Mouse (Mus musculus) E14TG2a.4 (cell line): ENCODE results near the gene Gm45717.

Experiments used
- H3K27me3 ChIP-seq: 2 replicates; pipeline ENCODE4 v1.6.1; 2014; ENCODE audit warnings: low read length, control low read depth; ENCODE audit not compliant: insufficient read depth
- H3K36me3 ChIP-seq: 2 replicates; pipeline ENCODE4 v1.6.1; 2014; ENCODE audit warnings: low read length, control low read depth; ENCODE audit not compliant: insufficient read depth
- H3K4me1 ChIP-seq: replicated peaks from 2 replicates; pipeline ENCODE4 v1.6.1; 2014; ENCODE audit warnings: low read depth, low read length, control low read depth
- H3K4me3 ChIP-seq: replicated peaks from 2 replicates; pipeline ENCODE4 v1.5.1; 2014; ENCODE audit warnings: mild to moderate bottlenecking, low read length
- H3K9me3 ChIP-seq: 2 replicates; pipeline ENCODE4 v1.6.1; 2014; ENCODE audit warnings: low read length, control low read depth
- CTCF ChIP-seq: conservative IDR thresholded peaks from 2 replicates; pipeline ENCODE4 v1.5.1; 2014; ENCODE audit warnings: low read length
- NANOG ChIP-seq: IDR thresholded peaks from 2 replicates; pipeline ENCODE4 v1.6.1; 2014; ENCODE audit warnings: borderline replicate concordance, low read length, mixed read lengths
- POU5F1 ChIP-seq: IDR thresholded peaks from 2 replicates; pipeline ENCODE4 v1.6.1; 2014; ENCODE audit warnings: low read length, borderline replicate concordance

Gm45717 gene

DNA sequence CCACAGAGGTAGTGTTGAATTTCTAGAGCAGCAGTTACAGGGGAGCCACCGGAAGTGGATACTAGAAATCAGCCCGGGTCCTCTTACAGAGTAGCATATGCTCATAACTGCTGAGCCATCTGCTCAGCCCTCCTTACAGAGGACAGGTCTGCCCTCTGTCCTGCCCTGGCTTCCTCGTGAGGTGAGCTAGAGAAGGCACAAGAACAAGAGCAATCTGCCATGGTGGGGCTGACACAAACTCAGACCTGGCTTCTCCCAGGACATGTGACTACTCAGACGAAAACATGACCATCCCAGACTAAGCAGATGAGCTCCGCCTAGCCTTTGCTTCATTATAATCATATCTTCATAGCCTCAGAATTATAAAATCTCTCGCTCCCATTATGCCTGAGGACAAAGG lies 4.0 kb downstream of the Gm45717 start:
- TF ChIP-seq CTCF (no peak), NANOG (no peak), POU5F1 (no peak)
- Histone ChIP-seq H3K4me3 (peak overlapping the region; percentile 93), H3K9me3 (no peaks in the 10 kb centered on the region), H3K4me1 (peaks cover 84% of the 10 kb centered on the region), H3K36me3 (peaks cover 80% of the 10 kb centered on the region), H3K27me3 (no peaks in the 10 kb centered on the region)

DNA sequence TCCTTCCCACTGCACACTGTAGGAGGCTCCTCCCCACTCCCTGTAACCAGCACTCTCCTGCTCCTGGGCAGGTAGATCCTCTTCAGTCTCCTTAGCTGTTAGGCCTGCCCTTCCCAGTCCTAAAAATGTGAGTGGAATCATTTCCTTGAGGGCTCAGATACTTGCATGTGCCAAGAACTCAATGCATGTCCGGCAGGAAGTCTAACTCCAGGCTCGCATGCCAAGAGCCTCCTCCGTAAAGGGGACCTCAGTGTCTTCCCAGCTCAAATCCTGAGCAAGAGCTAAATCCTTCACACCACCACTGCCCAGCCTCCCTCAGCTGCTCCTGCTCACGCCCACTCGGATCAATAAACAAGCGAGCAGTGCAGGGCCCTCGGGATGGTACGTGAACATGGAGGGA lies 4.7 kb downstream of the Gm45717 start:
- peak overlapping the region; percentile 93 for H3K4me3 ChIP-seq
- H3K4me1 ChIP-seq: peaks cover 84% of the 10 kb centered on the region
- peaks cover 87% of the 10 kb centered on the region for H3K36me3 ChIP-seq
- no peaks in the 10 kb centered on the region for H3K9me3 ChIP-seq
- TF ChIP-seq CTCF (no peak), NANOG (no peak), POU5F1 (no peak)
- H3K27me3 ChIP-seq: no peaks in the 10 kb centered on the region

DNA sequence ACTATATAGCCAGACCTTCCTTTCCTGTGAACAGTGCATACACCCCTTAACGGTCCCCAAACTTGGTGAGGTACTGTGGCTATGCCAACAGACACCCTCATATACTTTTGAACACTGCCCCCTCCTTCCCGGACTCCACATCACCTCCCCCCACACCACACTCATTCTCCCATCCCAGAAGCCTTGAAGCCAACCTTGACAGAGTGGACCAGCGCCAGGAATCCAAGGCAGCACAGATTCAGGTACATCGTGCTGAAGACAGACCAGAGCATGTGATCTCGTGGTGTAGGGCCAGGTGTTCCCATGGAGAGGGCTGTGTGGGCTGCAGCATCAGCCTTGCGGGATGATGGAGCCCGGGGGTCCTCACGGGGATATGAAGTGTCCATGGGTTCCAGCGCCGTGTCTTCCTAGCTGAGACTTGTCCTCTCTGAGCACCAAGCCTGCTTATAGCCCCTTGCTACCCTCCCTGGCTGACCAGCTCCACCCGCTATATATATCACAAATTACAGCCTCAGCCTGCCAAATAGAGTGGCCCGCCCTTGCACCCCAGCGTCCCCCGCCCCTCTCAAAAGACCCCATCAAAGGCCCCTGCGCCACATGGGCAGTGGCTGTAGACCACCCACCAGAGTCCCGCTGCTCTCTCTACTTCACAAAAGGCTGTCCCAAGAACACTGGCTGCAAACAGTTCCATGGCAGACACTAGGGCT lies 5.8 kb downstream of the Gm45717 start, which contains the start of gene Ifitm5:
TSS of gene Ifitm5 (minus strand) at position 468 of the 707 bp plus-strand sequence.
- H3K4me1 ChIP-seq: peaks cover 89% of the 10 kb centered on the region
- no peak for TF ChIP-seq CTCF
- no peak for TF ChIP-seq POU5F1
- TF ChIP-seq NANOG: no peak
- peaks cover 97% of the 10 kb centered on the region for H3K36me3 ChIP-seq
- peak within 1 kb of the TSS; percentile 93 for H3K4me3 ChIP-seq
- H3K9me3 ChIP-seq: no peaks in the 10 kb centered on the region
- H3K27me3 ChIP-seq: no peaks in the 10 kb centered on the region

DNA sequence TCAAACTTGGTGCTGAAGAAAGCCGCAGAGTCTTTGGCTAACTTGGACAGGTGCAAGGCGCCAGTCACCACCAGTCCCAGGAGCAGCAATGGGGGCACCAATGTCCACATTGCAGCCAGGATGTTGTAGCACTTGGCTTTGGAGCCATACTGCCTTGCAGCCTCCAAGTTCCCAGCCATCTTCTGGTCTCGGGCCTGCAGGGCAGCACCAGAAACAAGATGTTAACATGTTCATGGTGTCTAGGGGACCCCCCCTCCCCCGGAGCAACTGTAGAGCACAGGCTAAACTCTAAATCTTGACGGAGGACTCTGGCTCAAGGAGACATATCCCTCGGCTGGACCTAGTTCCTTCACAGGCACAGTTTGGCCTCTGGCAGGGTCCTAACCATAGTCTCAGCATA lies 6.5 kb downstream of the Gm45717 start:
- TF ChIP-seq NANOG (no peak), CTCF (no peak)
- Histone ChIP-seq H3K4me3 (no peak overlapping the region), H3K36me3 (peaks cover 98% of the 10 kb centered on the region), H3K4me1 (peaks cover 90% of the 10 kb centered on the region), H3K9me3 (no peaks in the 10 kb centered on the region), H3K27me3 (no peaks in the 10 kb centered on the region)

DNA sequence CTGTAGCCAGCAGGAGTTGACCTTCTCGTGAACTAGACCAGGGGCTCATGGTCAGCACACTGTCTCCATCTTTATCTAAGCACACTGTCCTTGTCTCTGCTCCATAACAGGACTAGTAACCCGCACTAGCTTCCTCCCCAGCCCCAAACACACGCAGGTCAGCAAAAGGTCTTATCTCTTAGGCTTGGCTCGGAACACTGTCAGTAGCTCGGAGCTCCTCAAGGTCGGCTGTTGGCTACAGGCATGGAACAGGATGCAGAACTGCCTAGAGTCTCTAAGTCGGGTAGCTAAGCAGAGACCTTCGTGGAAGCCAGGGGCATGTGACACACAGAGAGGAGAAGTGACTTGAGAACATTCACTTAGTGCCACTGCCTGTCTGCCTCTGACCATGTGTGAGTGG lies 7.6 kb downstream of the Gm45717 start:
- Histone ChIP-seq H3K27me3 (no peaks in the 10 kb centered on the region), H3K36me3 (peaks cover 98% of the 10 kb centered on the region), H3K4me1 (peaks cover 90% of the 10 kb centered on the region), H3K4me3 (no peak overlapping the region), H3K9me3 (no peaks in the 10 kb centered on the region)
- TF ChIP-seq NANOG (no peak), CTCF (no peak), POU5F1 (no peak)

DNA sequence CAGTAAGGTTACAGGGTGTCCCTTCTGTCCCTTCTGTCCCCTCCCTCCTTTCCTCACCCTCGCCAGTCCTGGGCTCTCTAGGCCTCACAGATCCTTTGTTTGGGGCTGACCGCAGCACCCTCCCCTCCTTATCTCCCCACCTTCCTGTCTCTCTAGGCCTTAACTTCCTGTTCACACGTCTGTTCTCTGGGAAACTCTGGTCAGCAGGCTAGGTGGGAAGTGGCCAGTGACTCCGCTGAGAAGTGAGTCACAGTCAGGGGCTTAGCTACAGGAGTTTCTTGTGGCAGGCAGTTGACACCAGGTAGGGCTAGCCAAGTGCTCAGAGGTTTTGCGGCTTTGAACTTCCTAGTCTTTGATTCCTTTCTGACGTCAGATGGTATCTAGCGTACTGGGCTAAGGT lies 8.8 kb downstream of the Gm45717 start:
- Histone ChIP-seq H3K36me3 (peaks cover 91% of the 10 kb centered on the region), H3K4me1 (peaks cover 90% of the 10 kb centered on the region), H3K4me3 (no peak overlapping the region), H3K9me3 (no peaks in the 10 kb centered on the region), H3K27me3 (no peaks in the 10 kb centered on the region)
- no peak for TF ChIP-seq NANOG
- no peak for TF ChIP-seq CTCF
- TF ChIP-seq POU5F1: no peak

GRCm38 (mm10) chr7:140946311-140946710 lies 9.4 kb downstream of the Gm45717 start:
- TF ChIP-seq NANOG (no peak), CTCF (no peak), POU5F1 (no peak)
- no peaks in the 10 kb centered on the region for H3K9me3 ChIP-seq
- peaks cover 87% of the 10 kb centered on the region for H3K4me1 ChIP-seq
- peaks cover 84% of the 10 kb centered on the region for H3K36me3 ChIP-seq
- H3K27me3 ChIP-seq: no peaks in the 10 kb centered on the region
- no peak overlapping the region for H3K4me3 ChIP-seq

GRCm38 (mm10) chr7:140945247-140945646 lies 10.5 kb downstream of the Gm45717 start:
- no peak for TF ChIP-seq CTCF
- TF ChIP-seq POU5F1: no peak
- no peak for TF ChIP-seq NANOG
- Histone ChIP-seq H3K36me3 (peaks cover 74% of the 10 kb centered on the region), H3K27me3 (no peaks in the 10 kb centered on the region), H3K4me3 (no peak overlapping the region), H3K9me3 (no peaks in the 10 kb centered on the region), H3K4me1 (peaks cover 87% of the 10 kb centered on the region)

DNA sequence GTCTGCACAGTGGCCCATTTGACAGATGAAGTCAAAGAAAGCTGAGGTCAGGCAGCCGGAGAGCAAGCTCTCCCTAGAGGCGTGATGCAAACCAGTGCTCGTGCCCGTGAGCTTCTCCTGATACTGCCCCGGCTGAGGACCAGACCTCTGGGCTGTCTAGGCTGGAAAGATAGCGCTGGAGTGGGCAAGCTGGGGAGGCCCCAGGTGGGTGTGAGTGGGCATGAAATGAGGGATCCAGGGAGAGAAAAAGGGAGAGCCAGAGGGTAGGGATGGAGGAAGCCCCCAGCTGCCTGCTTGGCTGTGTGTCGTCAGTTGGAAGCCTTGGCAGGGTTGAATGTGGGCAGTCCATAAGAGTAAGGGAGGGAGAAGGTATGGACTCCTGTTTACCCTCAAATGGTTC lies 11.5 kb downstream of the Gm45717 start:
- peaks cover 87% of the 10 kb centered on the region for H3K4me1 ChIP-seq
- H3K4me3 ChIP-seq: no peak overlapping the region
- H3K27me3 ChIP-seq: no peaks in the 10 kb centered on the region
- TF ChIP-seq CTCF: no peak
- no peak for TF ChIP-seq NANOG
- no peak for TF ChIP-seq POU5F1
- H3K9me3 ChIP-seq: no peaks in the 10 kb centered on the region
- peaks cover 63% of the 10 kb centered on the region for H3K36me3 ChIP-seq
